In the genomic region with DNA sequence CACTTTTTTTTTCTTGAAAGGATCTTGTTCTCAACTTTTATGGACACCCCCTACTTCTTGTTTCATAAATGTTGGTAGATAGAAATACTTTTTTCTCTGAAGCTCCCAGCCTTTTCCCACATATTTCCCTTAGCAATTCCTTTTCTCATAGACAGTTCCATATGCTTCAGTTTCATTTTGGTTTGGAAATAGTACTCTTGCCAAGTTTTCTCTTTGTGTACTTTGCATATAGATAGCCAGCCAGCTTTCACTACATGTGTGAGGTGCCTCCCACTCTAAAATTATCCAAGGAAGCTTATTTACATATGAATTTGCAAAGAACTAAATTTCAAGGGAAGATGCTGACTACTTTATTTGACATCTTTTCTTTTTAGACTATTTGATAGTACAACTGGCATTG, we compare ENCODE assay signal across 24 mouse cellular contexts. TPM values are rescaled to one million over a fixed set of nuclear protein-coding genes. Genes with fewer than 3 reads are reported as not detected.
"Had no signal": no experiment of that assay in that cellular context is flagged by ENCODE, and none has a peak within 500 bp of the region (broad histone marks: within the 10 kb centered on the region; RNA-seq: fewer than 3 reads in every experiment).

No protein-coding gene starts in this region.

- ATAC-seq: liver, embryonic 12.5 days had no signal

- H3K4me3 ChIP-seq: kidney, embryonic 15.5 days; limb, embryonic 10.5 days; limb, embryonic 13.5 days; liver, embryonic 15.5 days; lung, embryonic 15.5 days; stomach, embryonic 15.5 days had no signal

- H3K9ac ChIP-seq: kidney, embryonic 15.5 days; limb, embryonic 13.5 days; liver, embryonic 12.5 days; liver, embryonic 15.5 days; lung, embryonic 15.5 days; stomach, embryonic 15.5 days had no signal

- DNase-seq: kidney, adult 8-10 months; kidney, postnatal 10 days; kidney, postnatal 36 days; layer of hippocampus, postnatal 36 days; liver; lung, adult 18-20 months; lung, postnatal 10 days; lung, postnatal 36 days; midbrain, embryonic 14.5 days; right cerebral cortex, postnatal 25 days; spleen, adult 18-20 months; thymus, adult 18-20 months; thymus, postnatal 36 days had no signal

- H3K27me3 ChIP-seq: liver, embryonic 12.5 days; liver, embryonic 15.5 days; lung, embryonic 15.5 days; stomach, embryonic 15.5 days had no signal

- H3K4me2 ChIP-seq: kidney, embryonic 15.5 days; limb, embryonic 13.5 days; liver, embryonic 12.5 days; liver, embryonic 15.5 days; lung, embryonic 15.5 days; midbrain, embryonic 11.5 days; stomach, embryonic 15.5 days had no signal

- H3K27ac ChIP-seq: kidney, embryonic 15.5 days; limb, embryonic 10.5 days; limb, embryonic 13.5 days; liver, embryonic 12.5 days; liver, embryonic 15.5 days; lung, embryonic 15.5 days; stomach, embryonic 15.5 days had no signal

- H3K9me3 ChIP-seq: kidney, embryonic 15.5 days; limb, embryonic 10.5 days; limb, embryonic 13.5 days; liver, embryonic 12.5 days; liver, embryonic 15.5 days; lung, embryonic 15.5 days; stomach, embryonic 15.5 days had no signal

- H3K36me3 ChIP-seq: limb, embryonic 13.5 days; stomach, embryonic 15.5 days had no signal

- H3K4me1 ChIP-seq: stomach, embryonic 15.5 days had no signal

RNA-seq across cellular contexts. Expression of gene Asb11, which starts 18.8 kb away (rescaled TPM):
- total RNA-seq: midbrain, postnatal 0 days had no signal
- polyA plus RNA-seq: kidney, embryonic 15.5 days; limb, embryonic 10.5 days; limb, embryonic 13.5 days; liver, embryonic 12.5 days; midbrain, embryonic 11.5 days; midbrain, embryonic 14.5 days; midbrain, postnatal 0 days; neural tube, embryonic 11.5 days; neural tube, embryonic 14.5 days; stomach, embryonic 15.5 days had no signal
